Mouse (Mus musculus) gastrocnemius, postnatal 4 days (tissue): ENCODE measurements around the gene Cox7a2. TPM values are rescaled to one million over a fixed set of nuclear protein-coding genes. Genes with fewer than 3 reads are reported as not detected.

Source experiments
- DNase-seq, 2 experiments: peaks; one replicate each; pipeline ENCODE4 v3.0.0; 2021 to 2022; ENCODE audit warnings: low spot score in 2 of 2, mixed read lengths in 2 of 2
- long read RNA-seq, 2 experiments: library from polyadenylated mRNA; stranded (forward); transcript quantifications; one replicate each; pipeline ENCODE4 v2.0.0; 2021
- total RNA-seq, 2 experiments: library from RNA; stranded (reverse); gene quantifications; 2 replicates each; pipeline ENCODE4 v1.2.3; 2021

Cox7a2 gene
- total RNA-seq = 100 to 1,000 TPM; 481 to 525 TPM
- long read RNA-seq, experiment 1, transcript Cox7a2-201 (4 exons, 659 nt) = major isoform, 430 of 458 reads
- long read RNA-seq, experiment 1, partial matches to known transcripts = 3 of 458 reads
- long read RNA-seq, experiment 1, other reads (novel, unspliced or antisense) = 22 of 458 reads
- long read RNA-seq, experiment 2, transcript Cox7a2-201 (4 exons, 659 nt) = major isoform, 472 of 506 reads
- long read RNA-seq, experiment 2, partial matches to known transcripts = 5 of 506 reads
- long read RNA-seq, experiment 2, other reads (novel, unspliced or antisense) = 25 of 506 reads

- peak; percentile 88 to 96 for DNase-seq
Measured at GRCm38 (mm10) chr9:79759385-79760005, at the start of gene Cox7a2. Gene Cox7a2 (minus strand): TSS chr9:79759878.

- no peak for DNase-seq
Measured at GRCm38 (mm10) chr9:79809411-79809810, 49.7 kb upstream of the Cox7a2 start.

GRCm38 (mm10) chr9:79807178-79807577 lies 47.5 kb upstream of the Cox7a2 start:
- no peak for DNase-seq

GRCm38 (mm10) chr9:79806317-79807075 lies 46.8 kb upstream of the Cox7a2 start:
- no peak for DNase-seq

- no peak for DNase-seq
Measured at GRCm38 (mm10) chr9:79805426-79805825, 45.7 kb upstream of the Cox7a2 start.

- DNase-seq = no peak
Measured at GRCm38 (mm10) chr9:79796461-79797135, 36.9 kb upstream of the Cox7a2 start.

- DNase-seq = no peak
Measured at GRCm38 (mm10) chr9:79795076-79795475, 35.4 kb upstream of the Cox7a2 start.

- DNase-seq = peak; percentile 88 to 93
Measured at GRCm38 (mm10) chr9:79792841-79793835, 33.5 kb upstream of the Cox7a2 start, which contains the start of gene Tmem30a. Gene Tmem30a (minus strand): TSS chr9:79793507.

- DNase-seq = no peak
Measured at GRCm38 (mm10) chr9:79785794-79786085, 26.1 kb upstream of the Cox7a2 start.

- no peak for DNase-seq
Measured at GRCm38 (mm10) chr9:79784934-79785793, 25.5 kb upstream of the Cox7a2 start.

- no peak for DNase-seq
Measured at GRCm38 (mm10) chr9:79784439-79784838, 24.8 kb upstream of the Cox7a2 start.

GRCm38 (mm10) chr9:79779354-79779753 lies 19.7 kb upstream of the Cox7a2 start:
- DNase-seq = no peak

- no peak for DNase-seq
Measured at GRCm38 (mm10) chr9:79766991-79767545, 7.4 kb upstream of the Cox7a2 start.

GRCm38 (mm10) chr9:79765329-79765728 lies 5.7 kb upstream of the Cox7a2 start:
- DNase-seq = no peak

GRCm38 (mm10) chr9:79762519-79762918 lies 2.8 kb upstream of the Cox7a2 start:
- DNase-seq = no peak

- DNase-seq = no peak
Measured at GRCm38 (mm10) chr9:79760076-79760475, 398 bp upstream of the Cox7a2 start.

- no peak for DNase-seq
Measured at GRCm38 (mm10) chr9:79755311-79755710, 4.4 kb downstream of the Cox7a2 start.

- DNase-seq = no peak
Measured at GRCm38 (mm10) chr9:79751846-79752245, 7.8 kb downstream of the Cox7a2 start.

- no peak for DNase-seq
Measured at GRCm38 (mm10) chr9:79750709-79751108, 9.0 kb downstream of the Cox7a2 start.
